ENCODE assay signal across 9 mouse cellular contexts in genomic region chr5:20470466-20470865, GRCm38 (mm10).
DNase-seq lines count a peak whose midpoint lies in the region; ATAC-seq and TF ChIP-seq lines count a peak whose summit lies in the region.
"Had no signal": no experiment of that assay in that cellular context is flagged by ENCODE, and none has a peak within 500 bp of the region (broad histone marks: within the 10 kb centered on the region; RNA-seq: fewer than 3 reads in every experiment).

No protein-coding gene starts in this region.

- no peaks in the 10 kb centered on the region for H3K27me3 ChIP-seq in intestine, postnatal 0 days (replicated peaks; ENCODE audit: control insufficient read depth, insufficient read depth, low read length)
- no peaks in the 10 kb centered on the region for H3K27me3 ChIP-seq in intestine, embryonic 16.5 days (replicated peaks; ENCODE audit: control insufficient read depth, insufficient read depth, low read length)
- H3K27me3 ChIP-seq: lung, embryonic 15.5 days had no signal

- no peak overlapping the region for H3K4me2 ChIP-seq in intestine, postnatal 0 days (replicated peaks; ENCODE audit: low read depth)
- H3K4me2 ChIP-seq in intestine, embryonic 16.5 days (ENCODE audit: low read depth, low read length) = no peak overlapping the region
- H3K4me2 ChIP-seq: lung, embryonic 15.5 days had no signal

- no peaks in the 10 kb centered on the region for H3K9me3 ChIP-seq in intestine, postnatal 0 days (ENCODE audit: control insufficient read depth)
- no peaks in the 10 kb centered on the region for H3K9me3 ChIP-seq in intestine, embryonic 16.5 days (ENCODE audit: control insufficient read depth, low read length)
- H3K9me3 ChIP-seq: lung, embryonic 15.5 days had no signal

- ATAC-seq in intestine, postnatal 0 days = no peak
- ATAC-seq in intestine, embryonic 16.5 days = no peak
- peak; percentile 82 for ATAC-seq in CD4-positive, CD25-positive, alpha-beta regulatory T cell, adult 4 months

- H3K4me3 ChIP-seq in intestine, postnatal 0 days (ENCODE audit: low read depth, low read length) = no peak overlapping the region
- H3K4me3 ChIP-seq in intestine, embryonic 16.5 days (ENCODE audit: low read length) = no peak overlapping the region
- H3K4me3 ChIP-seq: lung, embryonic 15.5 days had no signal

- no peak overlapping the region for H3K27ac ChIP-seq in intestine, postnatal 0 days (ENCODE audit: low read depth, low read length)
- H3K27ac ChIP-seq in intestine, embryonic 16.5 days (ENCODE audit: low read length) = no peak overlapping the region
- H3K27ac ChIP-seq: lung, embryonic 15.5 days had no signal

- no peaks in the 10 kb centered on the region for H3K4me1 ChIP-seq in intestine, postnatal 0 days (replicated peaks; ENCODE audit: control insufficient read depth, insufficient read depth, low read length)
- H3K4me1 ChIP-seq in intestine, embryonic 16.5 days (ENCODE audit: control insufficient read depth, insufficient read depth, low read length) = no peaks in the 10 kb centered on the region
- H3K4me1 ChIP-seq: lung, embryonic 15.5 days had no signal

- H3K9ac ChIP-seq in intestine, postnatal 0 days (ENCODE audit: low read depth, low read length) = no peak overlapping the region
- H3K9ac ChIP-seq in intestine, embryonic 16.5 days (ENCODE audit: low read depth, low read length) = no peak overlapping the region
- H3K9ac ChIP-seq: lung, embryonic 15.5 days had no signal

- no peaks in the 10 kb centered on the region for H3K36me3 ChIP-seq in intestine, postnatal 0 days (ENCODE audit: control insufficient read depth, insufficient read depth)
- no peaks in the 10 kb centered on the region for H3K36me3 ChIP-seq in intestine, embryonic 16.5 days (ENCODE audit: control insufficient read depth, insufficient read depth, low read length)
- H3K36me3 ChIP-seq: lung, embryonic 15.5 days had no signal

- DNase-seq in adrenal gland, postnatal 25 days = peak; percentile 53
- DNase-seq in kidney, postnatal 14 days = peak; percentile 7
- DNase-seq in spleen, postnatal 10 days (ENCODE audit: low spot score in 2 of 2) = peak; percentile 18 to 64
- no peak for DNase-seq in neural tube, embryonic 10.5 days (ENCODE audit: extremely low spot score, low spot score)
- DNase-seq in frontal cortex, postnatal 36 days (ENCODE audit: low spot score in 2 of 2) = no peak

- peak; percentile 69 for TF ChIP-seq CTCF in intestine, postnatal 0 days (IDR thresholded peaks at IDR 0.05; ENCODE audit: low read depth)

Comparison
In these comparisons a context has a peak if more than half of its experiments do, and no peak if none do; other contexts are left out.
1. DNase-seq: peak in adrenal gland, postnatal 25 days (single experiment), kidney, postnatal 14 days (single experiment) and spleen, postnatal 10 days (2 of 2); none in neural tube, embryonic 10.5 days (single experiment) and frontal cortex, postnatal 36 days (0 of 2).